Mouse (Mus musculus) frontal cortex, adult (tissue): ENCODE measurements at regions not wholly inside any gene's neighbourhood (a gene's known extent, or its start where the extent isn't known, plus 50 kb on each side); places are given as distances from the start of the nearest gene placed in this dataset.

ENCODE experiments used
- ATAC-seq: cut with Nextera tagmentation; 2 replicates; pipeline ENCODE4 v1.9.2; 2017; ENCODE audit warnings: mild to moderate bottlenecking, moderate library complexity, mixed read lengths; ENCODE audit not compliant: low TSS enrichment

GRCm38 (mm10) chr1:61050346-61050745 lies 72.6 kb downstream of the Icos start:
- peak; percentile 85 for ATAC-seq

GRCm38 (mm10) chr1:61053676-61054075 lies 75.9 kb downstream of the Icos start:
- no peak for ATAC-seq

- no peak for ATAC-seq
These were observed 76.7 kb downstream of the Icos start for GRCm38 (mm10) chr1:61054391-61054790.

- peak; percentile 85 for ATAC-seq
These were observed 77.4 kb downstream of the Icos start for GRCm38 (mm10) chr1:61055176-61055575.

GRCm38 (mm10) chr1:61059910-61060536 lies 82.3 kb downstream of the Icos start:
- ATAC-seq: no peak

GRCm38 (mm10) chr1:61061892-61062460 lies 84.2 kb downstream of the Icos start:
- no peak for ATAC-seq

GRCm38 (mm10) chr1:61068112-61068511 lies 90.4 kb downstream of the Icos start:
- no peak for ATAC-seq

GRCm38 (mm10) chr1:61074127-61074526 lies 96.4 kb downstream of the Icos start:
- ATAC-seq: peak; percentile 67

GRCm38 (mm10) chr1:61075335-61075734 lies 97.6 kb downstream of the Icos start:
- ATAC-seq: no peak

- ATAC-seq: no peak
These were observed 107.0 kb downstream of the Icos start for GRCm38 (mm10) chr1:61084732-61085131.

- no peak for ATAC-seq
These were observed 109.1 kb downstream of the Icos start for GRCm38 (mm10) chr1:61086811-61087210.

- no peak for ATAC-seq
These were observed 113.1 kb downstream of the Icos start for GRCm38 (mm10) chr1:61090801-61091200.

GRCm38 (mm10) chr1:61095481-61096165 lies 117.9 kb downstream of the Icos start:
- ATAC-seq: no peak

- ATAC-seq: no peak
These were observed 121.6 kb downstream of the Icos start for GRCm38 (mm10) chr1:61099341-61099740.

GRCm38 (mm10) chr1:61101679-61102078 lies 124.0 kb downstream of the Icos start:
- no peak for ATAC-seq

- no peak for ATAC-seq
These were observed 124.6 kb downstream of the Icos start for GRCm38 (mm10) chr1:61102346-61102745.

GRCm38 (mm10) chr1:61103581-61103980 lies 125.9 kb downstream of the Icos start:
- no peak for ATAC-seq

GRCm38 (mm10) chr1:61111731-61112309 lies 134.1 kb downstream of the Icos start:
- ATAC-seq: peak; percentile 67

GRCm38 (mm10) chr1:61117535-61117934 lies 139.8 kb downstream of the Icos start:
- ATAC-seq: no peak

GRCm38 (mm10) chr1:61118071-61118470 lies 140.3 kb downstream of the Icos start:
- ATAC-seq: no peak

- no peak for ATAC-seq
These were observed 143.8 kb downstream of the Icos start for GRCm38 (mm10) chr1:61121480-61121879.

- ATAC-seq: no peak
These were observed 147.4 kb downstream of the Icos start for GRCm38 (mm10) chr1:61125127-61125526.
